Mouse (Mus musculus): ENCODE data around the gene Eef1a1.
"Not testable (repeated sequence)": the region's sequence is repeated elsewhere in the genome, so short reads cannot be mapped to it uniquely, and the experiment has no call there.

The Eef1a1 gene

DNA sequence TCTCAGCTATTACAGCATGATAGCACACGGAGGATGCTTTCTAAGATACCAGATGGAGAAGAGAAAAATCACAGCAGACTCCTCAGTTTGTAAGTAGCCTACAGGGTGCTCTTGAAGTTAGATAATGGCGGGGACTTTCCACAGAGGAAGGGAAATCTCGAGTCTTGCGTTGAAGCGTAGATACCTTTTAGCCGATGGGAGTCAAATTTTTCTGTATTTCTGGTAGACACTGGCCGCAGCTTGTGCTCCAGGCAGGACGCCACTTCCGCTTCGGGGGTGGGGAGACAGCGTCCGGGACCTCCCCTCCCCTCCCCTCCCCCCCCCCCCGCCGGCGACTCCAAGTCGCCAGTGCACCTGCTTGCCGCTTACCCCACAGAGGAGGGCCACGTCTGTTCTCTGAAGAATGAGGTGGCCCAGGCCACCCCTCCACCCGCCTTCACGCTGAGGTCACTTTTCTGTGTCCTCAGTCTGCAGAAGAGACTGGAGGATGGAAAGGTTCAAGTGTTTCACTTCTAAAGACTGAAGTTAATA lies at the start of gene Eef1a1:
Eef1a1 (minus strand) TSS at position 262 of the 531 bp plus-strand sequence.
- in situ Hi-C loops (cut with MboI, MseI) = no loop called here

DNA sequence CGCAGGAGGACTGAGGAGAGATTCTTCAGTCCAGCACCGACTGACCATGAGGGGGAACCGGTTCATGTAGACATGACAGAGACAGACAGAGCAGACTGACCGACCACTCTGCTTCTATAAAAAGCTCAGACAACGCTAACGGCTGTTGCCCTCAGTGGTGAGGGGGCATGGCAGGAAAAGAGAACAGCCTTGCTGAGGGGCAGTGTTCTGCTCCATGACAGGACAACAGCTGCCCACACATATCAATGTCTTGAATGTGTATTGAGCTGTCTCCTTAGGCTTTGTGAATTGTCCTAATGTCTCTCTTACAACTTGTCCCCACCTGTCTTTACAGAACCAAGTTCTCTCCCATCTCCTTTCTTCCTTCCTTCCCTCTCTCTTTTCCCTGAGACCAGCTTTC lies 49.5 kb upstream of the Eef1a1 start:
- in situ Hi-C loops (cut with MboI, MseI) = no loop called here

GRCm38 (mm10) chr9:78537154-78537873 lies 48.4 kb upstream of the Eef1a1 start:
- in situ Hi-C loops (cut with MboI, MseI) = no loop called here

GRCm38 (mm10) chr9:78534606-78535005 lies 45.7 kb upstream of the Eef1a1 start:
- in situ Hi-C loops (cut with MboI, MseI) = no loop called here

GRCm38 (mm10) chr9:78533296-78533935 lies 44.5 kb upstream of the Eef1a1 start:
- in situ Hi-C loops (cut with MboI, MseI) = no loop called here

DNA sequence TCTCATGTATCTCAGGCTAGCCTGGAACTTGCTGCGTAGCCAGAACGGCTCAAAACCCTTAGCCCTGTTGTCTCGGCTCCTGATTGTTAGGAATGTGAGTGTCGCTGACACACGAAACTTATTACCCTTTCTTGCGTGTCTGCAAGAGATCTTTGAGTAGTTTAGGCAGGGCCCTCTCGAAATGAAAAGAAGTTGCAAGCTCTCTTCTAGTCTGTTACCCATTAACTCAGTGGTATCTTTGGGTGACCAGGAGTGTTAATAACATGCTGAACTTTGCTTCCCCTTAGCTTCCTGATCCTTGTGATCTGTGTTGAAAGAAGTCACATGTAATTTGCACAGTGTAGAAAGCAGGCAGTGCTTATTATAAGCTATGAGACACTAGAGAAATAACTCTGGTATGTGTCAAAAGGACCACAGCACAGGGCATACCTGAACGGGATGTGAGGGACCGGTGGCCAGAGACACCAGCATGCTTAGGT lies 43.4 kb upstream of the Eef1a1 start:
- in situ Hi-C loops (cut with MboI, MseI) = no loop called here

GRCm38 (mm10) chr9:78531816-78532215 lies 42.9 kb upstream of the Eef1a1 start:
- in situ Hi-C loops (cut with MboI, MseI) = no loop called here

GRCm38 (mm10) chr9:78527767-78528381 lies 38.9 kb upstream of the Eef1a1 start:
- in situ Hi-C loops (cut with MboI, MseI) = loop anchor here (5.0 kb wide), 1 partner anchor 81 kb away; the partner anchor contains the start of genes Gm17324 and Mto1

DNA sequence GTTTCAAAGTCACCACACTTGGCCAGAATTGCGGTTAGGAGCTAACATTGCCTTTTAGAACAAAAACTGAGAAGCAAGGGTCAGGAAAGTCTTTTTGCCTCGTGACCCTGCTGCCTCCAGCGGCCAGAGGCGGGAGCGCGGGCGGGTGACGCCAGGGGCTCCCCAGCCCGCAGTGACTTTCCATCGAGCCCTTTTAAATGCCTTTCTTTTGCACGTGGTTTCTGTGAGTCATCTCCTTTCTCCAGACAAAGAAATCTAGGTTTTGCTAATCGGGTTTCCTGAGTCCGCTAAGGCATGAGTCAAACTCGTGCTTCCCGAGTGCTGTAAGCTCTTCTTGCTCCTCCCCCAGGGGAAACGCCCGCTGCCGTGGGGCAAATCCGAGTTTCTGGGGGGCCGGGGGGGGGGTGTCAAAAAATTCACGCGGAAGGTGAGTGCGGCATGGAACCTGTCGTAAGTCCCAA lies 38.4 kb upstream of the Eef1a1 start:
- in situ Hi-C loops (cut with MboI, MseI) = loop anchor here (5.0 kb wide), 1 partner anchor 80 kb away; the partner anchor contains the start of genes Gm17324 and Mto1

DNA sequence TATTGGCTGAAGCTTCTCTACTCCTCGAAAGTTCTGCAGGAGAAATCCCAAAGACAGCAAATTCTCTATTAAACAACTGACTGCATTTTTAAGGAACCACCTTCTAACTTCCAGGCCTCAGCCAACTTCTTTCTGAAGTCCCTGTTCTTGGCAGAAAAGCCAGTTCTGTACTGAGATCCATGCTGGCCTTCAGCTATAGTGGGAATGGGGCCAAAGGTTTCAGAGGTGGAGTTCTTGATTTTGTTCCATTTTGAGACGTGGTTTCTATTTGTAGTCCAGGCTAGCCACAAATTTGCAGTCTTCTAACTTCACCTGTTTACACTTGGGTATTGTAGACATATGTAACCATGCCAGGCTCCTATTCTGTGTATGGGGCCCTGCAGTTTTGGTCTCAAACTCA lies 37.3 kb upstream of the Eef1a1 start:
- in situ Hi-C loops (cut with MboI, MseI) = loop anchor here (5.0 kb wide), 1 partner anchor 79 kb away; the partner anchor contains the start of genes Gm17324 and Mto1

- in situ Hi-C loops (cut with MboI, MseI) = loop anchor here (5.0 kb wide), 1 partner anchor 78 kb away; the partner anchor contains the start of genes Gm17324 and Mto1
Observed at GRCm38 (mm10) chr9:78525451-78526135, 36.6 kb upstream of the Eef1a1 start.

- in situ Hi-C loops (cut with MboI, MseI) = loop anchor here (5.0 kb wide), 1 partner anchor 39 kb away; no protein-coding TSS in a partner anchor
Observed at GRCm38 (mm10) chr9:78521689-78522088, 32.7 kb upstream of the Eef1a1 start.

DNA sequence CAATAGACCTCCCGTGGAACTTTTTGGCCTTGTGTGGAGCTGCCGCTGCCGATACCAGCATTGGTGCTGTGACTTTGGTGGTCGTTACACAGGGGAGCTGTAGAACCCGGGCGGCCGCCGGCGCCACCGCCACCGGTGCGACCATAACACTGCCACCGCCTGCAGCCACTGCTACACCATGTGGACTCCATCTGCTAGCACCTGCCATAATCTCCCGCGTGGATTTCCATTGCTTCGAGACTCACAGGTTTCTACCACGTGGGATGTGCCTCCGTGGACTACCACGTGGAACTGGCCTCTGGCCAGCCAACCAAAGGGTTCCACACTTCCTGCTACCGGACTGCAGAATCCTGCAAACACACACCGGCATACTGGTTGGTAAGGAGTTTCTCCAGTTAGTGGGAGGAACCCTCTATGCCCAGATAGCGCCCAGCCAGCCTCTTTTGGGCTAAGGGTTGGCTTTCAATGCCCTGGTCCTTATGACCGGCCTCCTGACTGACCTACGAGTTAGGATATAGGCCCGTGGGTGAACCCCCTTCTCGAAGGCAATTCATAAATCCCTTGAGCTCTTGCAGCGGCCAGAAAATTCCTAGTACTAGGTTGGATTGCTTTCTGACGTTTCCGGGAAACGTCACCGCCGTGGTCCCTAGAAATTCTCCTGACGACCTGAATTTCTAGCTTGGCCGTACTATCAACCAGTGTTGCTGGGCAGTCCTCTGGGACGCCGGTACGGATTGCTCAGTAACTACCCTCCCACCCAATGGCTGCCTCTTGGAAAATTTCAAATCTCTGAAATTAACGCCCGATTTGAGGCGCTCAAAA lies 32.0 kb upstream of the Eef1a1 start:
- in situ Hi-C loops (cut with MboI, MseI) = loop anchor here (5.0 kb wide), 1 partner anchor 39 kb away; no protein-coding TSS in a partner anchor

DNA sequence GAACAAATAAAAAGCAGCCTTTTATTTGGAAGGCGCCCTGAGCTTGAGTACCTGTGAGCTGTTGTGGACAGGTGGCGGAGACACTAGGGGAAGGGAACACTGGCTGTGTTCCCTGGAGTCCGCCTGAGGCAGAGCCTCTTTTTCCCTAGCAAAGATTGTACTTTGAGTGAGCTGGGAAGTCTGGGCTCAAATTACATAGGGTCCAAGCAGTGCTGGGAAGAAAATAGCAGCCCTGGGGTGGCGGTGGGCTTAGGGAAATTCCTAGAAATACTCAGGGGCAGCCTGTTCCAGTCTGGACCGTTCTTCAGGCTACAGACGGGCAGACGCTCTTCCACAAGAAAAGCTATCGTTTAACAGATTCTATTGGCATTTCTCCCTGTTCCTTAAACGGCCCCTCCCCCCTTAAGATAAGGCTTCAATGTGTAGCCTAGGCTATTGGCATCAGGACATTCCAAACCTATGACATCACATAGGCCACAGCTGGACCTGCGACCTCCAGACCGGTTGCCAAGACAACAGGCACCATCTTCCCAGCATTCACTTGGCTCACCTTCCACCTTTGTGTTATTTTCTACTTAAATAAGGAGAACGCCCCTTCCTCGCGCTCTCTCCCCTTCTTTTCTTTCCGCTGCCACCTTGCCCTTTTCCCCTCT lies 31.3 kb upstream of the Eef1a1 start:
- in situ Hi-C loops (cut with MboI, MseI) = loop anchor here (5.0 kb wide), 1 partner anchor 38 kb away; no protein-coding TSS in a partner anchor

DNA sequence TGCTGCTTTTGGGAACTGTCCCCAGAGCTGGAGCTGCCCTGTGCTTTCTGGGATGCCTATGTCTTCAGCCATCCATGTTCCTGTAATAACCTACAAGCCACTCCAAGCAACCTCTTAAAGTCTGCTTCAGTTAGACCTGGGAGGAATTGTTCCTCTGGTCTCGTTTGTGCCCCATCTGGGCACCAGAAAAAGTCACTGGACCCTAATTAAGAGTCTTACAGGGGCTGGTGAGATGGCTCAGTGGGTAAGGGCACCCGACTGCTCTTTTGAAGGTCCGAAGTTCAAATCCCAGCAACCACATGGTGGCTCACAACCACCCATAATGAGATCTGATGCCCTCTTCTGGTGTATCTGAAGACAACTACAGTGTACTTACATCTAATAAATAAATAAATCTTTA lies 28.3 kb upstream of the Eef1a1 start:
- in situ Hi-C loops (cut with MboI, MseI) = not testable (repeated sequence)

GRCm38 (mm10) chr9:78516125-78516524 lies 27.2 kb upstream of the Eef1a1 start:
- in situ Hi-C loops (cut with MboI, MseI) = no loop called here

DNA sequence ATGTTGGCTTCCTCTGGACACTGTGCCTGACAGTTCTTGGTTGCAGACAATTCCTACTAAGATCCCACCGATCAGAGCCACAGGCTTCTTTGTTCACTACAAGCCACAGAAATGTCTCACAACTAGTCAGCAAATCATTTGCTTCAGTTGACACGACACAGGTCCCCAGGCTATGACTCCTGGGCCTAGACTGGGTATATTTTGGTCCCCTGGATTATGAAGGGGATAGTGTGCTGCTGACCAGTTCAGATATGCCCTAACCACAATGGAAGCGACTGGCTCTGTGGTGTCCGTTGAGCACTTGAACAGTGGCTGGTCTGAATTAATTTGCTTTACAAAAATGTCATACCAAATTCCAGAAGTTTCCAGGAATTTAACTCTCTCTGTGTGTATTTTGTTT lies 25.7 kb upstream of the Eef1a1 start:
- in situ Hi-C loops (cut with MboI, MseI) = no loop called here

GRCm38 (mm10) chr9:78513776-78514500 lies 25.0 kb upstream of the Eef1a1 start:
- in situ Hi-C loops (cut with MboI, MseI) = no loop called here

DNA sequence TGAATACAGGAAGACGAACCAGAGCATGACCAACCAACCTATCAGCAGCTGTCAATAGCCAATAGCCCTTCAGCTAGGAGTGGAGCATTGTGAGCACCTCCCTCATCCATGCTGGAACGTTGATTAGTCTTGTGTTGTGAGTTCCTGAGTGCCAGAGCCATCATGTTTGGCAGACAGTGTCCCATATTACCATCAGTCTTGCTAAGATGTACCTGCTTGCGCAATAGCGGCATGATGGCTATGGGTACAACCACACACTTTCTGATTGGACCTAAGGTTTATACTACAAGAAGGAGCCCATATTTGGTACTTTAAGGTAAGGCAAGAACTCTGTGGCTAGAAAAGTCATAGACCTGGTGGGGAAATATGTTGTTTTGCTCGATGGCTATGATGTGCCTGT lies 22.8 kb upstream of the Eef1a1 start:
- in situ Hi-C loops (cut with MboI, MseI) = no loop called here

All from T-helper 2 cell (primary cell).